Mouse (Mus musculus): ENCODE results near the gene Sh2d7.
"Not testable (repeated sequence)": the region's sequence is repeated elsewhere in the genome, so short reads cannot be mapped to it uniquely, and the experiment has no call there.

Sh2d7 gene

DNA sequence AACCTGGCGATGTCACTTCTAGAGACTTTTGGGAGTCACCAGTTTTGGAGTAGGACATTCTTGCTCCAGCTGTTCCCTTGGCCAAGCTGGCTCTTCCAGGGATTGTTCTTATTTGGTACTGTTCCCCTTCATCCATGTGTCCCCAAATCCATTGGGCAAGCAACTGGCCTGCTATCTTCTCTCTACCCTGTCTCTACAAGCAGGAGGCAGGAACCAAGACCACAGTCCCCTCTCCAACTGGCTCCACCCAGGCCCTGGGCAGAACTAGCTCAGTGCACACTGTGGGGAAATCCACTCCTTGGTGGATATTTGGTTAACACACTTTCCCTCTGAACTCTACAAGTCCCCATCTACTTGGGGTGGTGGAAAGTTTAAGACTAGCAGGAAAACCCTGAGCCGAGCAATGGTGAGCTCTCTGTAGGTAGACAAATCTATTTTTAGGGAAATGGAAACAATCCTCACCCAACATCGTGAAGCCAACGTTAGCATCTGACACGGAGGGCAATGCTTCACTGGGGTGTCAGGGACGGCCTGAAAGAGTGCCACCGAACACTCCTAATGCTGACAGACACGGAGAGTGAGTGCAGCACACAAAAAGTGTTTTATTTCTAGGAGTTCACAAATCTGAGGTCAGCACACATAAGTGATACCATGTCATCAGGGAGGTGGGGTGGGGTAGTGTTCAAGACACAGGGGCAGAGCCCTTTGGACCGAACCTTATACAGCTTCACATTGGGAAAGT, 5.6 kb downstream of the Sh2d7 start:
- DNase-seq (ENCODE audit: low read depth, low spot score), result no peak

DNA sequence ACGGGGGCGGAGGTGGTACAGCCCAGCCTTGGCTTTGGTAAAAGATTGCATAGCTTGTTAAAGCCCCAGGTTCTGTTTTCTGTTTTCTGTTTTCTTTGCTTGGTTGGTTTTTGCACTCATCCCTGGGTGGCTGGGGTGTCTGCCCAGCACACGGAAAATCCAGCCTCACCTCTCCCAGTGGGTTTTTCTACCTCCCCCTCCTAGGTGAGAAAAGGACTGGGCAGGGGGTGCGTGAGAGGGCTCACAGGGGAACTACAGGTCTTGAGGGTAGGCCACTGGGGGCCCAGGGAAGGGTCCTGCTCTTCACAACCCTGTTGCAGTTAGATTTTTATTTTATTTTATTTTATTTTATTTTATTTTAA, 6.2 kb downstream of the Sh2d7 start:
- DNase-seq (ENCODE audit: low read depth, low spot score), result no peak

DNA sequence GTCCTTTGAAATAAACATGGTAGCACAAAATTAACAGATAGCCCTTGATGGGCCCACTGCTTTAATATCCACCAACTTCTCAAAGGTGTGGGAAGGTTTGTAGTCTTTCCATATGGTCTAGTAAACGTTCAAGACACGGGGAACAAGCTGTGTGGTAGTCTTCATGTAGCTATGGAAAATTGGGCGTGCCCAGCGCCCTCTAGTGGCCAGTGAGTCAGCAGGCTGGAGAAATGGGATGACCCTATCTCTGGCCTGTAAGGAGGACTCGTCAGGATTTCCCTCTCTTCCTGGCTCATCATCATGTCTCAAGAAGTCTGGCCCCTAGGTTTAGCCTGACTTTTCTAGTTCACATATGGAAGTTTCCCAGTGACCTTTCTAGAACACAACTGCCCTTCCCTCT, 8.8 kb downstream of the Sh2d7 start:
- no peak for DNase-seq (ENCODE audit: low read depth, low spot score)

DNA sequence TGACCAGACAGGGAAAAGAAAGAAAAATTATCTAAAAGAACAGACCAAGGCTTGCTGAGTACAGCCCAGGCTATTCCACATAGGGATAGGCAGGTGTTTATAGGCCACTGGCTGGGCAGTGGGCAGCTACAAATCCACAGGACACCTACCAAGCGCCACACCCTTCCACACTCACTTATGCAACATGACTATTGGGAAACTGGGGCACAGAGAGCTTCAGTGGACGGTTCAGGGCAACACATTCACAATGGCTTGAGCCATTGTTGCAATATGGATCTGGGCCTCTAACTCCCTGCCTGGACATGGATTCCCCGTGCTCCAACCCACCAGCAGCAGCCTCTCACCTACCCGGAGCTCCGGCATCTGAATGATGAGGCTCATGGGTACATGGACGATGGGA, 10.6 kb downstream of the Sh2d7 start:
- DNase-seq (ENCODE audit: low read depth, low spot score), result no peak

DNA sequence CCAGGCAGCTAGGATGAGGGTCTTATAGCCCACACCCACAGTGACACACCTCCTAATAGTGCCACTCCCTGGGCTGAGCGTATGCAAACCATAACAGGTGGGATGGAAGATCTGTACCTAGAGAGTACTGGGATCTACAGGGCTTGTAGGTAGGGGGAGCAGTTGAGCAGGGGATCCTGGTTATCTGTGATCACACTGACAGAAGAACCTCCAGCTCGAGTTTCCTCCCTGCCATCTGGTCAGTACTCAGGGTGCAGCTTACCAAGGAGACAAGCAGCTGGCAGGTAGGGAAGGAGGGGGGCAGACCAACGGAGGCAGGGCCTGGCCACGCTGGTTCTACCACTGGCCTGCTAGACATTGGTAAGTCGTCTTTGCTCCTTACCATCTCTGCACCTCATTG, 13.6 kb downstream of the Sh2d7 start:
- DNase-seq (ENCODE audit: low read depth, low spot score), result no peak

DNA sequence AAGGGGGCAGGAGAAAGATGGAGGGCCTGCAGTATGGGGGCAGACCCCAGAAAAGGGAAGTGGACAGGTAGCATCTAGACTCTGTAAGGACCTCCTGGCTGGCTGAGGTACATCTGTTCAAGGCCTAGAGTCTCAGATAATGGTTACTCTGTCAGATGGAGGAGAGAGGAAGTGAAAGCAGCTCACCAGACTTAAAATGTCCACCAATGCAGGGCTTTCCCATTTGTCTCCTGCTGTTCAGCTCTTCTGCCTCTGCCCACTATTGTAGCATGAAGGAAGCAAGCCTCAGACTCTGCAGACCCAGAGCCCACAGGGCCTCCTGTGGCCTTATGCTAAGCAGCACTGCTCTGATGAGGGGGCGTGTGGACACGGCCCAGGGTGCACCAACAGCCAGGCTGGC, 16.3 kb downstream of the Sh2d7 start:
- DNase-seq (ENCODE audit: low read depth, low spot score), result no peak

DNA sequence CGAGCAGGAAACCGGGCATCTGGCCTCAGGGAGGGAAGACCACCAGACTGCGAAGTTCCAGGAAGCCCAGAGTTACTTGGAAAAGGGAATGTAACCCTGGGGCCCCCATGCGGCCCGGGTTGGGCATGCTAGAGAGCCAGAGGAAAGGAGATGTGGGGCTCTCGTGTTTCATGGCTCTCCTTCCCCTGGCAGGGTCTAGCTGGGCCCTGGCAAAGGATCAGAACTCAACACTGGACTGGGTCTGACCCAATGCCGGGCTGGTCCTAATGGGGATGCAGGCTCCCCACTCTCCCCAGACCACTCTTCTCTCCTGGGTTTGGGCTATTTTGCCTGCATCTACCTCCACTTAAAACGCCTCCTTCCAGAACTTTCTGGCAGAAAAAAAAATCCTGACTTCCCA, 19.9 kb downstream of the Sh2d7 start:
- DNase-seq (ENCODE audit: low read depth, low spot score), result no peak

DNA sequence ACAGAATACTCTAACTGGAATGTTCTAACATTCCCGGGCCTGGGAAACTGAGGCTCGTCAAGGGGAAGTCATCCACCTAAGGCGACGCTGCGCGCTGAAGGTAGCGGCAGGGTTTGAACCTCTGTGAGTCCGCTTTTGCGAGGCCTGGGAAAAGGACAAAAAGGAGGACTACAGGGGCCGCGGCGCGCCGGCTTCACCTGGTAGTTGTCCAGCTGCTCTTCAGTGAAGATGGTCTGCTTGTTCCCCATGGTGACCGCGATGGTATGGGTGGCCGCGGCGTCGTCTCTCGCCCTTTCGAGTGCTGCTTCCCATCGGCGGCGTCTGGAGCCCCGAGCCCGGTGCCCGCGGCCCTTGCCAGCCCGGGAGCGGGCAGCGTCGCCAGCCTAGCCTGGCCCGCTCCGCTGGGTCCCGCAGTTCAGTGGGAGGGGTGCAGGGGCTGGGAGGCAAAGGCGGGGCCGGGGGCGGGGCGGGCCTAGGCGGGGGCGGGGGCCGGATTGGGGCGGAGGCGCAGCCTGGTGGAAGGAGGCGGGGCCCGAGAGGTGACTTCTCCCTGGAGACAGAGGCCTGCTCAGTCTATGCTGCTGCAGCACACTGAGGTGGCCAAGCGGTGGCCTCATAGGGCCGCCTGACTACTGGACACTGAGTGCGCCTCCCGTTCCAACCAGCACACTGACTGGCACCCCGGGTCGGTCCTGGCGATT, 21.1 kb downstream of the Sh2d7 start, which contains the start of gene Cib2:
Cib2 (minus strand) TSS at position 448 of the 701 bp plus-strand sequence.
- no peak for DNase-seq (ENCODE audit: low read depth, low spot score)

DNA sequence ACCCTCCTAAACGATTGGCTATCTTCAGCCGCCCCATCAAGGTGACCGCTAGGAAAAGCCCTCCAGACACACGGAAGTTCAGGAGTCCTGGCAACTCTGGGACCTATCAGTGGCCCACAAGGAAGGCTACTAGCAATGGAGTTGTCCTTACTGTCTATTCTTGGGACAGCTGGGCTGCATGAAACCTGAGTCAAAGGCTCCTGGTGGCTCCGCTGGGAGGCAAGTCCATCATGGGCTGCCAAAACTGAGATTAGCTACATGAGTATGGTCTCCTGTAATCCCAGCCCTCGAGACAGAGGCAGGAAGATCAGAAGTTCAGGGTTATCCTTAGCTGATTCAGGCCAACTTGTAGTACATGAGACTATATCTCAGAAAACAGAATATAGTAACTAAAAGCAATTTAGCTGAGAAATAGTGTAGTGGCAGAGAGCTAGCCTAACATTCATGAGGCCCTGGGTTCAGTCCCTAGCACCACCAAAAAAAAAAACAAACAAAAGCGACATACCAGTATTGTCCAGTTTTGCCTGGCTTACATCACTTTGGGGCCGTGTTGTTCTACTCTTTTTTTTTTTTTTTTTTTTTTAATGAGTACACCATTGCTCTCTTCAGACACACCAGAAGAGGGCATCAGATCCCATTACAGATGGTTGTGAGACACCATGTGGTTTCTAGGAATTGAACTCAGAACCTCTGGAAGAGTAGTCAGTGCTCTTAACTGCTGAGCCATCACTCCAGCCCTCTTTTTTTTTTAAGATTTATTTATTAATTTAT, 22.2 kb downstream of the Sh2d7 start:
- no peak for DNase-seq (ENCODE audit: low read depth, low spot score)

DNA sequence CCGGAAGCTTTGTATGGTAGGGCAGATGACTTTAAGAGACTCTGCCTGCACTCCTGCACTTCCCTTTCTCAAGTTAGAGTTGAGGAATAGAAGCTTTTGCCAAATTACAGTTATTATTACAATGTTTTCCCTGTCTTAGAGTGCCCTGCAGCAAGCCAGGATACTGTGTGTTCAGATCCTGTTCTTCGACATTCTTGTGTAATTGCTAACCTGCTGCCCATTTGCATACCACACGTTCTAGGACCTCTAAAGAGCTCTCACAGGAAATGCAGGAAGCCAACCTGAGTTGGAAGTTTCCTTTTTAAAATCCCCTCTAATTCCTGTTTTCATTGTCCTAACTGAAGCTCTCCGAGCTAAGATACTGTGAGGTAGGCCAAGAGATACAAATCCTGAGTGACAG, 28.2 kb downstream of the Sh2d7 start:
- DNase-seq (ENCODE audit: low read depth, low spot score), result no peak

DNA sequence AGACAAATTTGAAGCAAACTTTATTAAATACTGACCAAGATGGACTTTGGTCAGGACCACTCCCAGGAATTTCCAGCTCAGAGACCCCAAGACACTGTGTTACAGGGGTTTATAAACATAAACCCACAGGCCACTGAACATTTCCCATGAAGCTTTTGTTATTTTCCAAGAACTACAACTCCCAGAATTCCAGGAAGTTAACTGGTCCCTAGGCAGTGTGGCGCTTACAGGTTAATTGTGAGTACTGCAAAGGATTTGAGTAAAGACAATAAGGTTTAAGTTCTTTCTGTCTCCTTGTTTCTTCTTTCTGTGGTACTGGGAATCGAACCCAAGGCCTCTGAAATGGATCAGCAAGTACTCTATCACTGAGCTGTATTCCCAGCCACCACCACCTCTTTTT, 29.9 kb downstream of the Sh2d7 start:
- DNase-seq (ENCODE audit: low read depth, low spot score), result no peak

DNA sequence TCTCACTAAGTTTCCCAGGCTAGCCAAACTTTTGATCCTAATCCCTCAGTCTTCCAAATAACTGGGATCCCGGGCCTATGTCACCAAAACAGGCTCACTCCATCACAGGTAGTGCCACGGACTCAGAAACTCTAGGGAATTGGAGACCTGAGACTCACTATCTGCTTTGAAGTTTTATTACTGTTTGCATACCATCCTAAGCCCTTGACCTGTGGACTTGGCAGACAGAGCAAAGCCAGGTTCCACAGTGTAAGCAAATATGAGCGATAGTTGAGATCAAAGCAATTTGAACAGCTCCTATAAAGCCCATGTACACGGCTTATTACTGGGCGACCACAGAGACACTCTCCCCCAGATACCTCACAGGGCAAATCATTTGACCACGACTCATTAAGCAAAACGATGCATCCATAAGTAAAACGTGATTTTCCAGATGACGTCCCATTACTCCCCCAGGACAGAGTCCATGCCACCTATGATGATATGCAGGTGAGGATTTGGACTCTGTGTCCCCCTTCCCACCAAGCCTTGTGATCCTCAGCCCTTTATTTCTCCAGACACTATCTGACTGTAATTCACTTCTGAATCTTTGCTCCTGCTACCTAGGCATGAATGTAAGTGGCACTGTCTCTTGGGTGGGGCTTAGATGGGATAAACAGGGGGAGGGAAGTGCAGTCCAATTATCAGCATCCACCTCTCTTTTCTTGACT, 32.5 kb downstream of the Sh2d7 start:
- DNase-seq (ENCODE audit: low read depth, low spot score), result no peak

DNA sequence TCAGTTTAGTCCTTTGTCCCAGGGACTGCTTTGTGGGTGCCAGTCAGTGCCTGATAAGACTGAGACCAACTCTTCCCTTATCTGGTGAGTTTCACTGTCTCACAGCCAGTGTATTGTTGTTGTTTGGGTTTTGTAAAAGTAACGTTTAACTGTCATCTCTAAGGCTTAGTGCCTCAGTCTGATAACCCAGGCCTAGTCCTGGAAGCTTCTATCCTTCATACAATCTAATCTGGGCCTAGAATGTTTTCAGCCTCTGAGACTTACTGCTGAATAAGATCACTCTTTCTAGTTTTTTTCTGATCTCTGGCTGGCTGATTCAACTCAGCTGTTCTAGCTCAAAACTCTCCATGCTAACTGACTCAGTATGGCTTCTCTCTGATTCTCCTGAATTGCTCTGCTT, 44.9 kb downstream of the Sh2d7 start:
- DNase-seq (ENCODE audit: low read depth, low spot score), result no peak

DNA sequence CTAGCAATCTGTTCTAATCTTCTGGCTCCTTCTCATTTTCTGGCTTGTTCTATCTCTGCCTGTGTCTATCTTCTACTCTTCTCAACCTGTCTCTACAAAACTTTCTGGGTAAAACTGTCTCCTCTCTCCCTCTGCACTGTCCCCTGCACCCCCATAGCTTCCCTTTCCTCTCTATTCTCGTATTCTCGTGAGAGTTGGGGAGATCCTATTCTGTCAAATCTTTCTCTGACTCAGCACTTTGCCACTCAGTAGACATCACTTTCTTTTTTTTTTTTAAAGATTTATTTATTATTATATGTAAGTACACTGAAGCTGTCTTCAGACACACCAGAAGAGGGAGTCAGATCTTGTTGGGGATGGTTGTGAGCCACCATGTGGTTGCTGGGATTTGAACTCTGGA, 45.3 kb downstream of the Sh2d7 start:
- DNase-seq (ENCODE audit: low read depth, low spot score), result not testable (repeated sequence)

DNA sequence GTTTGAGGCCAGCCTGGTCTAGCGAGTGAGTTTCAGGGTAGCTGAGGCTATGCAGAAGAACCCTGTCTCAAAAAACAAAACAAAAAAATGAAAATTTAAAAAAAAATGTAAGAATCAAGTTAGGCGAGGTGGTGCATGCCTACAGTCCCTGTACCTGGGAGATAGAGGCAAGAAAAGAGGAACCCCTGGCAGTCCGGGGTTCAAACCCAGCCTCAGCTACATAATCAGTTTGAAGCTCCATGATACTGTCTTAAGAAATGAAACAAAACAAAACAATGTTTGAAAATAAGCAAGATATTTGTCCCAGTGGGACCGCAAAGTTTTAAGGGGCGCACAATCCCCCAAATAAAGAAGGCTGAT, 47.0 kb downstream of the Sh2d7 start:
- no peak for DNase-seq (ENCODE audit: low read depth, low spot score)

DNA sequence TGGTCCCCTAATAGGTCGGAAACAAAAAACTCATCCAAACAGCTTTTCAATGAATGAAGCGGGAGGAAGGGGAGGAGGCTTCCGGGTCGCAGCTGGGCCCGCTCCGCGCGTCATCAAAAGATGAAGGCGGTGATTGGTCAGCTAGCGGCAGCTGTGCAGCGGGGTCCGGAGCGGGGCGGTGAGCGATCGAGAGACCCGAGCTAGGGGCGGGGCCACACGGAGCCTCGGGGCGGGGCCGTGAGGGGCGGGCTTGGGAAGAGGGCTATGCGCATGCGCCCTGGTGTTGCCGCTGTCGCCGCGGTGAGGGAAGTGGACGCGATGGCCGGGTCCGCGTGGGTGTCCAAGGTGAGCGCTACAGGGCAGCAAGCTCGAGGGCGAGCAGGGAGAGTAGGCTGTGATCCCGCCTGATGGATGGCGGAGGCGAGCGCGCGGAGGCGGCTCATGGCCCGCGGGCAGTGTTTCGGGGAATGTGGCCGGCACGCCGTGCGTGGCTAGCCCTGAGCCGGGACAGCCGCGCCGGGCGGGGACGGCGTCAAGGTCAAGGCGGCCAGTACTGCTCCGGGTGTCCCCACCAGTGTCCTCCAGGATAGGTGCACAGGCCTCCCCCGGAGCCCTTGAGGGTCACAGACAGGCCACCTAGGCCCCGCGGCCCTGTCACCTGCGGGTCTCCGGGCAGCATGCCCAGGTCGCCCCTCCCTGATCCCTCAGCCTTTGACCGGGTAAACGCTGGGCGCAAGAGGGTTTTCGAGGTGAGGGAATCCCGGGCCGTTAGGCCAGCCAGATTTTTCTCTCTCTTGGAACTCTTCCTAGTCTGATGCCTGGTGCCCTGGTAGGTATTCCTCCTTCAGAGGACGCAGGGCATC, 47.6 kb downstream of the Sh2d7 start, which contains the start of gene Idh3a:
Idh3a (plus strand) TSS at position 136 of the 863 bp plus-strand sequence.
- DNase-seq (ENCODE audit: low read depth, low spot score), result peak; percentile 90

DNA sequence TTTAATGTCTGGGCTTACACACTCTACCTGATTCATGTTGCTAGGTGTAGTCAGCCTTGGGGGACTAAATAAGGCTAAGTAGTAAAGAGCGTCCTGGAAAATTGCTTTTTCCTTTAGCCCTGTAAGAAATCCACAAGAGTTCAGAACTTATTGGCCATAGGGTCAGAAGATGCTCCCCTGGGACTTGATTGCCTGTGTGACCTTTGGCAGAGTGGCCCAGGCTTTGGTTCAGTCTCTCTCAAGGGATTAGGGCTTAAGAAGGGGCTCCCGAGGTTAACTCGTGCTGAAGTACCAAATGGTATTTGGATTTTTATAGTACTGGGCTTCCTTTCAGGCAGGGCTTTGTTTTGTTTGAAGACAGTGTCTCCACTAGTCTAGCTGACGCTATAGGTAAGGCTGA, 49.1 kb downstream of the Sh2d7 start:
- no peak for DNase-seq (ENCODE audit: low read depth, low spot score)

DNA sequence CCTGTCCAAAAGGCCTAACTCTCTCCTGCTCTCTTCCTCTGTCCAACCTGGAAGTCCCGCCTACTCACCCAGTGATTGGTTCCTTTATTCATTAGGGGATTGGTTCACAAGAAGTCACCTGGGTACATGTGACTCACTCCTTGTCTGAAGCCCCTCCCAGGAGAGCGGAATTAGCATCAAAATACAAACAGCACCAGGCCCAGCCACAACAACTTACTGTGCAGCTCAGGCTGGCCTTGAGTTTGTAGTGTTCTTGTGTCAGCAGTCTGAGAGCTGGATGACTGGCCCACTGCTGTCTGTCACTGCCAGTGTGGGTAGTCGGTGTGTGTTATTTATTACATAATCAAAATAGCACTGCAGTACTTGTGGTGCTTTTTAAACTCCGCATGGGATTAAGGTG, 54.9 kb downstream of the Sh2d7 start:
- DNase-seq (ENCODE audit: low read depth, low spot score), result not testable (repeated sequence)
